Mouse (Mus musculus) heart, embryonic 16.5 days (tissue): ENCODE results near the gene Trak1. TPM values are rescaled to one million over a fixed set of nuclear protein-coding genes. Genes with fewer than 3 reads are reported as not detected.

Experiments
- ATAC-seq: fragments of 200-750 bp; cut with Nextera tagmentation; replicated peaks from 2 replicates; pipeline ENCODE4 v1.8.0; 2017; ENCODE audit warnings: moderate number of reproducible peaks; ENCODE audit not compliant: insufficient read depth, low FRiP score; ENCODE audit errors: extremely low read depth
- H3K27ac ChIP-seq: fragments of 300-500 bp; sonication (generic); 2 replicates; pipeline ENCODE4 v1.5.1; 2014; ENCODE audit warnings: mild to moderate bottlenecking, low read length, control low read depth, moderate library complexity
- H3K27me3 ChIP-seq: fragments of 300-500 bp; sonication (generic); 2 replicates; pipeline ENCODE4 v1.6.1; 2014; ENCODE audit warnings: low read length, mixed read lengths; ENCODE audit not compliant: control insufficient read depth, insufficient read depth
- H3K36me3 ChIP-seq: fragments of 300-500 bp; sonication (generic); 2 replicates; pipeline ENCODE4 v1.6.1; 2014; ENCODE audit not compliant: control insufficient read depth, insufficient read depth
- H3K4me1 ChIP-seq: fragments of 300-500 bp; sonication (generic); 2 replicates; pipeline ENCODE4 v1.6.1; 2014; ENCODE audit warnings: low read length, mixed read lengths; ENCODE audit not compliant: control insufficient read depth, insufficient read depth
- H3K4me2 ChIP-seq: fragments of 300-500 bp; sonication (generic); 2 replicates; pipeline ENCODE4 v1.6.1; 2014; ENCODE audit warnings: low read depth, mild to moderate bottlenecking, control low read depth, low read length
- H3K4me3 ChIP-seq: fragments of 300-500 bp; sonication (generic); 2 replicates; pipeline ENCODE4 v1.5.1; 2014; ENCODE audit warnings: mild to moderate bottlenecking, control low read depth, low read length
- H3K9ac ChIP-seq: fragments of 300-500 bp; sonication (generic); 2 replicates; pipeline ENCODE4 v1.6.1; 2014; ENCODE audit warnings: low read length, control low read depth
- H3K9me3 ChIP-seq: fragments of 300-500 bp; sonication (generic); replicated peaks from 2 replicates; pipeline ENCODE4 v1.6.1; 2016; ENCODE audit warnings: low read length; ENCODE audit not compliant: control insufficient read depth
- WGBS: fragments of 180-500 bp; shearing (Covaris S2); extraction: QIAGEN DNeasy Blood & Tissue Kit; methylation state at CpG from one replicate; pipeline ENCODE4 v1.1.7; 2014; 5-methylcytosine and 5-hydroxymethylcytosine counted together
- polyA plus RNA-seq: library from polyadenylated mRNA; unstranded; fragments of >200 nt; fragmentation: Nextera tagmentation; extraction: Ambion mirVana; gene quantifications from 2 replicates; pipeline ENCODE4 v1.2.1, GENCODE M21; 2015

Gene Trak1
- polyA plus RNA-seq, 1 experiment from 2014 or later: 42.4 TPM

- H3K4me1 ChIP-seq: peaks cover 6% of the 10 kb centered on the region; the same call in 1 of the 2 replicates
- no peak for ATAC-seq
- WGBS: 4% methylated on average over 48 of the region's 48 CpGs
- peaks cover 65% of the 10 kb centered on the region for H3K27me3 ChIP-seq
- H3K27ac ChIP-seq: no peak overlapping the region
- H3K36me3 ChIP-seq: no peaks in the 10 kb centered on the region
- peak overlapping the region; percentile 35 for H3K4me3 ChIP-seq
- no peak overlapping the region for H3K9ac ChIP-seq
- H3K9me3 ChIP-seq: no peaks in the 10 kb centered on the region
- peak overlapping the region; percentile 52 for H3K4me2 ChIP-seq
Observed at GRCm38 (mm10) chr9:121494006-121494767, 196.9 kb downstream of the Trak1 start.

GRCm38 (mm10) chr9:121495529-121495928 lies 198.2 kb downstream of the Trak1 start, which contains the start of gene Cck:
Gene Cck, minus strand, starts transcription at chr9:121495694.
- Histone ChIP-seq H3K4me1 (peaks cover 6% of the 10 kb centered on the region; the same call in 1 of the 2 replicates), H3K27me3 (peaks cover 62% of the 10 kb centered on the region), H3K9me3 (no peaks in the 10 kb centered on the region), H3K36me3 (no peaks in the 10 kb centered on the region), H3K4me3 (peak within 1 kb of the TSS; percentile 35), H3K4me2 (peak within 1 kb of the TSS; percentile 52), H3K9ac (no peak within 1 kb of the TSS), H3K27ac (no peak within 1 kb of the TSS)
- 3% methylated on average over 12 of the region's 12 CpGs for WGBS
- ATAC-seq: no peak; the same call in 1 of the 2 replicates

- 25% methylated on average over 10 of the region's 10 CpGs for WGBS
- H3K4me2 ChIP-seq: no peak overlapping the region
- H3K4me3 ChIP-seq: no peak overlapping the region
- no peak overlapping the region for H3K9ac ChIP-seq
- peaks cover 6% of the 10 kb centered on the region; the same call in 1 of the 2 replicates for H3K4me1 ChIP-seq
- H3K36me3 ChIP-seq: no peaks in the 10 kb centered on the region
- H3K27me3 ChIP-seq: peaks cover 62% of the 10 kb centered on the region
- ATAC-seq: no peak
- H3K9me3 ChIP-seq: no peaks in the 10 kb centered on the region
- H3K27ac ChIP-seq: no peak overlapping the region
Observed at GRCm38 (mm10) chr9:121496102-121496501, 198.8 kb downstream of the Trak1 start.

GRCm38 (mm10) chr9:121505346-121505745 lies 208.0 kb downstream of the Trak1 start:
- no peak for ATAC-seq
- H3K4me3 ChIP-seq: no peak overlapping the region
- H3K9ac ChIP-seq: no peak overlapping the region
- H3K4me2 ChIP-seq: no peak overlapping the region
- no peak overlapping the region for H3K27ac ChIP-seq
- H3K9me3 ChIP-seq: no peaks in the 10 kb centered on the region
- 90% methylated on average over 8 of the region's 8 CpGs for WGBS
- no peaks in the 10 kb centered on the region for H3K4me1 ChIP-seq
- H3K36me3 ChIP-seq: no peaks in the 10 kb centered on the region
- H3K27me3 ChIP-seq: no peaks in the 10 kb centered on the region

- H3K4me3 ChIP-seq: no peak overlapping the region
- H3K36me3 ChIP-seq: no peaks in the 10 kb centered on the region
- no peak overlapping the region for H3K27ac ChIP-seq
- no peaks in the 10 kb centered on the region for H3K27me3 ChIP-seq
- H3K4me2 ChIP-seq: no peak overlapping the region
- 60% methylated on average over 8 of the region's 8 CpGs for WGBS
- no peaks in the 10 kb centered on the region for H3K9me3 ChIP-seq
- no peak for ATAC-seq
- no peaks in the 10 kb centered on the region for H3K4me1 ChIP-seq
- H3K9ac ChIP-seq: no peak overlapping the region
Observed at GRCm38 (mm10) chr9:121506478-121507180, 209.3 kb downstream of the Trak1 start.

GRCm38 (mm10) chr9:121511911-121512310 lies 214.6 kb downstream of the Trak1 start:
- 78% methylated on average over 4 of the region's 4 CpGs for WGBS
- Histone ChIP-seq H3K27me3 (no peaks in the 10 kb centered on the region), H3K9ac (no peak overlapping the region), H3K36me3 (no peaks in the 10 kb centered on the region), H3K9me3 (no peaks in the 10 kb centered on the region), H3K4me1 (no peaks in the 10 kb centered on the region), H3K4me2 (no peak overlapping the region), H3K27ac (no peak overlapping the region), H3K4me3 (no peak overlapping the region)
- ATAC-seq: no peak

GRCm38 (mm10) chr9:121514462-121514861 lies 217.2 kb downstream of the Trak1 start:
- Histone ChIP-seq H3K4me2 (no peak overlapping the region), H3K4me3 (no peak overlapping the region), H3K36me3 (no peaks in the 10 kb centered on the region), H3K9me3 (no peaks in the 10 kb centered on the region), H3K4me1 (no peaks in the 10 kb centered on the region), H3K9ac (no peak overlapping the region), H3K27me3 (no peaks in the 10 kb centered on the region), H3K27ac (no peak overlapping the region)
- 66% methylated on average over 5 of the region's 5 CpGs for WGBS
- ATAC-seq: no peak

GRCm38 (mm10) chr9:121520047-121520446 lies 222.7 kb downstream of the Trak1 start:
- H3K36me3 ChIP-seq: no peaks in the 10 kb centered on the region
- H3K27ac ChIP-seq: no peak overlapping the region
- no peaks in the 10 kb centered on the region for H3K27me3 ChIP-seq
- no peaks in the 10 kb centered on the region for H3K4me1 ChIP-seq
- 63% methylated on average over 5 of the region's 5 CpGs for WGBS
- no peak for ATAC-seq
- H3K4me2 ChIP-seq: no peak overlapping the region
- H3K9ac ChIP-seq: no peak overlapping the region
- no peak overlapping the region for H3K4me3 ChIP-seq
- no peaks in the 10 kb centered on the region for H3K9me3 ChIP-seq
